Mouse (Mus musculus): Measurements from ENCODE around the gene Fxyd3. TPM values are rescaled to one million over a fixed set of nuclear protein-coding genes. Genes with fewer than 3 reads are reported as not detected.

The Fxyd3 gene
- polyA plus RNA-seq, 1 experiment from 2014 or later, result 0.66 TPM

GRCm38 (mm10) chr7:31049846-31050281 lies 26.6 kb downstream of the Fxyd3 start:
- 2% methylated on average over 12 of the region's 15 CpGs for WGBS

DNA sequence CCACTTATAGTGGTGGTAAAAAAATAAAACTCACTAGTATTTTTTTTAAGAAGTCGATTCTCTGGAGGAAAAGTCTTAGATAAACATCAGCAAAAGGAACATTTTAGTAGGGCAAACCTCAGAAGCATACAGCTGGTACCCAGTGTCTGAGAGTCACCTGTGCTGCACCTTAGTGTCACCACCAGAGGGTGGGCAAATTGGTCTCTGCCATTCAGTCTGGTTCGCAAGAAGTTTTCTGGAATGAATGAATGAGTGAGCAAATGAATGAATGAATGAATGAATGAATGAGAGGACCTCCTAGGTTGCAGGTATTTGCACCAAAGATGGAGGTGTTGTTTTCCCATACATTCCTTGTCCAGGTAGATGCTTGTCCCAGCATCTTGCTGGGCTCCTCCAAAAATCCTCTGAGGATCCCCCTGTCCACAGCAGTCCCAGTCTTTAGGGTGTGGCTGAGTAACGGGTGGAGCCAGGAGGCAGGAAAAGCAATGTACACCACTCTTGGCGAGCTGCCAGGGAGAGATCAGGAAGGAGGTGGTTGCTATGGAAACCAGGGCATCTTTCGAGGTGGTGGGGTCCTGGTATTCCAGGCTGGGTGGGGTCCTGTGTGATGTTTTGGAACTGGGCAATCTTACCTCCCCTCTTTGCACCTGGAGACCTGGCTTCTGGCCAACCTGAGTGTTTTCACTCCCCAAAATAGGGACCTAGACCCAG lies 27.2 kb downstream of the Fxyd3 start:
- peak; percentile 7; the same call in 1 of the 2 replicates for ATAC-seq (ENCODE audit: low FRiP score)
- WGBS, result 20% methylated on average over 5 of the region's 5 CpGs
- peaks cover 45% of the 10 kb centered on the region for H3K27me3 ChIP-seq (ENCODE audit: control insufficient read depth, insufficient read depth, low read length)

More at GRCm38 (mm10) chr7:31049846-31050281, 26.6 kb downstream of the Fxyd3 start:
- H3K27me3 ChIP-seq (ENCODE audit: control insufficient read depth, insufficient read depth, low read length), result peaks cover 45% of the 10 kb centered on the region
- no peak for DNase-seq (ENCODE audit: low spot score)
- peak; percentile 61 for ATAC-seq (ENCODE audit: low FRiP score)
- peak overlapping the region; percentile 62 for H3K9ac ChIP-seq
- no peaks in the 10 kb centered on the region for H3K9me3 ChIP-seq (ENCODE audit: control insufficient read depth, low read length)
- H3K36me3 ChIP-seq (replicated peaks; ENCODE audit: control insufficient read depth, insufficient read depth), result no peaks in the 10 kb centered on the region
- peak overlapping the region; percentile 54 for H3K27ac ChIP-seq
- peaks cover 38% of the 10 kb centered on the region for H3K4me1 ChIP-seq (replicated peaks; ENCODE audit: control insufficient read depth, insufficient read depth, low read length)
- peak overlapping the region; percentile 56 for H3K4me2 ChIP-seq (replicated peaks)
- peak overlapping the region; percentile 40 for H3K4me3 ChIP-seq (replicated peaks; ENCODE audit: low read length)

GRCm38 (mm10) chr7:31042431-31042910 lies 34.0 kb downstream of the Fxyd3 start, which contains the start of gene Fxyd5:
Fxyd5 (minus strand) TSS chr7:31042481.
- H3K4me1 ChIP-seq (replicated peaks; ENCODE audit: control insufficient read depth, insufficient read depth, low read length), result no peaks in the 10 kb centered on the region
- no peaks in the 10 kb centered on the region for H3K9me3 ChIP-seq (ENCODE audit: control insufficient read depth, low read length)
- no peaks in the 10 kb centered on the region for H3K36me3 ChIP-seq (replicated peaks; ENCODE audit: control insufficient read depth, insufficient read depth)
- no peak within 1 kb of the TSS for H3K9ac ChIP-seq
- H3K4me2 ChIP-seq (replicated peaks), result peak within 1 kb of the TSS; percentile 32
- ATAC-seq (ENCODE audit: low FRiP score) (no peak), DNase-seq (ENCODE audit: low spot score) (no peak)
- no peak within 1 kb of the TSS for H3K27ac ChIP-seq
- H3K4me3 ChIP-seq (replicated peaks; ENCODE audit: low read length), result no peak within 1 kb of the TSS
- WGBS, result 39% methylated on average over 10 of the region's 10 CpGs
- peaks cover 49% of the 10 kb centered on the region for H3K27me3 ChIP-seq (ENCODE audit: control insufficient read depth, insufficient read depth, low read length)

More for the DNA sequence above, 27.2 kb downstream of the Fxyd3 start:
- Histone ChIP-seq H3K9ac (peak overlapping the region; percentile 62), H3K9me3 (ENCODE audit: control insufficient read depth, low read length) (no peaks in the 10 kb centered on the region), H3K4me3 (replicated peaks; ENCODE audit: low read length) (peak overlapping the region; percentile 40), H3K4me2 (replicated peaks) (peak overlapping the region; percentile 56), H3K27ac (peak overlapping the region; percentile 54), H3K4me1 (replicated peaks; ENCODE audit: control insufficient read depth, insufficient read depth, low read length) (peaks cover 38% of the 10 kb centered on the region), H3K36me3 (replicated peaks; ENCODE audit: control insufficient read depth, insufficient read depth) (no peaks in the 10 kb centered on the region)
- peak; percentile 76 for DNase-seq (ENCODE audit: low spot score)

- H3K9ac ChIP-seq, result no peak overlapping the region
- no peak for ATAC-seq (ENCODE audit: low FRiP score)
- WGBS, result 3% methylated on average over 28 of the region's 28 CpGs
- no peak overlapping the region for H3K4me3 ChIP-seq (replicated peaks; ENCODE audit: low read length)
- no peaks in the 10 kb centered on the region for H3K36me3 ChIP-seq (replicated peaks; ENCODE audit: control insufficient read depth, insufficient read depth)
- H3K4me2 ChIP-seq (replicated peaks), result peak overlapping the region; percentile 32
- no peaks in the 10 kb centered on the region for H3K4me1 ChIP-seq (replicated peaks; ENCODE audit: control insufficient read depth, insufficient read depth, low read length)
- no peaks in the 10 kb centered on the region for H3K9me3 ChIP-seq (ENCODE audit: control insufficient read depth, low read length)
- no peak overlapping the region for H3K27ac ChIP-seq
- DNase-seq (ENCODE audit: low spot score), result no peak
- peaks cover 49% of the 10 kb centered on the region for H3K27me3 ChIP-seq (ENCODE audit: control insufficient read depth, insufficient read depth, low read length)
These were observed 34.7 kb downstream of the Fxyd3 start for GRCm38 (mm10) chr7:31041662-31042315.

DNA sequence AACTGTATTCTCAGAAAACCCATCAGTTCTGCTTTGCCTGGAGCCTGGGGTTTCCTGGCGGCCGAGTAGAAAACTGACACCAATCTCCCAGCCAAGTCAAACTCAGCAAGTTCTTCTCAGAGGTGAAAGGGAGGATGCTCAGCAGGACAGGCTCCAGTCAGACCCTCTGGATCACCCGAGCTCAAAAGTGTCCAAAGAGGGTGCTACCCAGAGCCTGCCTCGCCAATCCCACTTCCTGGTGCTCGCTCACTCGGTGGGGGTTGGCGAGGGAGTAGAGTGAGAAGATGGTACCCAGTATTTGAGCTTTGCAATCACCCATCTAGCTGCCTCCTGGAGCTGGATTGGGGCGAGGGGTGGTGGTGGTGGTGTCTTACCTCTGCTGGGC lies 35.5 kb downstream of the Fxyd3 start:
- Histone ChIP-seq H3K9ac (no peak overlapping the region), H3K4me3 (replicated peaks; ENCODE audit: low read length) (no peak overlapping the region), H3K36me3 (replicated peaks; ENCODE audit: control insufficient read depth, insufficient read depth) (no peaks in the 10 kb centered on the region), H3K27ac (no peak overlapping the region), H3K27me3 (ENCODE audit: control insufficient read depth, insufficient read depth, low read length) (peaks cover 49% of the 10 kb centered on the region), H3K9me3 (ENCODE audit: control insufficient read depth, low read length) (no peaks in the 10 kb centered on the region), H3K4me2 (replicated peaks) (no peak overlapping the region), H3K4me1 (replicated peaks; ENCODE audit: control insufficient read depth, insufficient read depth, low read length) (no peaks in the 10 kb centered on the region)
- 33% methylated on average over 8 of the region's 8 CpGs for WGBS
- DNase-seq (ENCODE audit: low spot score) (no peak), ATAC-seq (ENCODE audit: low FRiP score) (no peak)

- H3K4me2 ChIP-seq (replicated peaks), result no peak overlapping the region
- DNase-seq (ENCODE audit: low spot score) (no peak), ATAC-seq (ENCODE audit: low FRiP score) (no peak)
- no peak overlapping the region for H3K4me3 ChIP-seq (replicated peaks; ENCODE audit: low read length)
- no peak overlapping the region for H3K27ac ChIP-seq
- H3K9ac ChIP-seq, result no peak overlapping the region
- peaks cover 48% of the 10 kb centered on the region for H3K27me3 ChIP-seq (ENCODE audit: control insufficient read depth, insufficient read depth, low read length)
- 80% methylated on average over 12 of the region's 12 CpGs for WGBS
- no peaks in the 10 kb centered on the region for H3K9me3 ChIP-seq (ENCODE audit: control insufficient read depth, low read length)
- H3K4me1 ChIP-seq (replicated peaks; ENCODE audit: control insufficient read depth, insufficient read depth, low read length), result no peaks in the 10 kb centered on the region
- H3K36me3 ChIP-seq (replicated peaks; ENCODE audit: control insufficient read depth, insufficient read depth), result no peaks in the 10 kb centered on the region
These were observed 36.1 kb downstream of the Fxyd3 start for GRCm38 (mm10) chr7:31040281-31041022.

- DNase-seq (ENCODE audit: low spot score) (no peak), ATAC-seq (ENCODE audit: low FRiP score) (no peak)
- Histone ChIP-seq H3K27ac (no peak overlapping the region), H3K9ac (no peak overlapping the region), H3K27me3 (ENCODE audit: control insufficient read depth, insufficient read depth, low read length) (peaks cover 35% of the 10 kb centered on the region), H3K9me3 (ENCODE audit: control insufficient read depth, low read length) (no peaks in the 10 kb centered on the region), H3K4me3 (replicated peaks; ENCODE audit: low read length) (no peak overlapping the region), H3K4me2 (replicated peaks) (no peak overlapping the region), H3K4me1 (replicated peaks; ENCODE audit: control insufficient read depth, insufficient read depth, low read length) (no peaks in the 10 kb centered on the region), H3K36me3 (replicated peaks; ENCODE audit: control insufficient read depth, insufficient read depth) (no peaks in the 10 kb centered on the region)
- 89% methylated on average over 4 of the region's 4 CpGs for WGBS
These were observed 37.5 kb downstream of the Fxyd3 start for GRCm38 (mm10) chr7:31039011-31039410.

DNA sequence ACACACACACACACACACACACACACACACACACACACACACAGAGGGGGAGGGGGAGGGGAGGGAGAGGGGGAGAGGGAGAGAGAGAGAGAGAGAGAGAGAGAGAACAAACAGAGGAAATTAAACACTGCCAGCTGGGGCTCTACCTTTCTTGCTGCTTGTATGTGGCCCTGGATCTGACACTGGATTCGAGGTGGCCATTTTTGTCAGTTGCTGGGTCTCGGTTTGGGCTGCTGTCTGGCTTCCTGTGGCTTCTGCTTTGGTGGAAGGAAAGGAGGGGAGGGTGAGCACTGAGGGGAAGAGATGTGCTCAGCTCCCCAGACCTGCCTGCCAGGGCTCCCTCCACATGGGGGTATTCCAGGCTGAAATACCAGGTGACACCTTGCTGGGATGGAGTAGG lies 38.8 kb downstream of the Fxyd3 start:
- no peaks in the 10 kb centered on the region for H3K4me1 ChIP-seq (replicated peaks; ENCODE audit: control insufficient read depth, insufficient read depth, low read length)
- H3K36me3 ChIP-seq (replicated peaks; ENCODE audit: control insufficient read depth, insufficient read depth), result no peaks in the 10 kb centered on the region
- ATAC-seq (ENCODE audit: low FRiP score), result no peak
- no peak overlapping the region for H3K4me3 ChIP-seq (replicated peaks; ENCODE audit: low read length)
- 74% methylated on average over 2 of the region's 2 CpGs for WGBS
- H3K4me2 ChIP-seq (replicated peaks), result no peak overlapping the region
- no peak for DNase-seq (ENCODE audit: low spot score)
- H3K27me3 ChIP-seq (ENCODE audit: control insufficient read depth, insufficient read depth, low read length), result peaks cover 25% of the 10 kb centered on the region
- no peak overlapping the region for H3K9ac ChIP-seq
- H3K27ac ChIP-seq, result no peak overlapping the region
- H3K9me3 ChIP-seq (ENCODE audit: control insufficient read depth, low read length), result no peaks in the 10 kb centered on the region

- no peak for ATAC-seq (ENCODE audit: low FRiP score)
- no peak overlapping the region for H3K4me3 ChIP-seq (replicated peaks; ENCODE audit: low read length)
- no peaks in the 10 kb centered on the region for H3K4me1 ChIP-seq (replicated peaks; ENCODE audit: control insufficient read depth, insufficient read depth, low read length)
- no peak overlapping the region for H3K9ac ChIP-seq
- no peak overlapping the region for H3K27ac ChIP-seq
- no peak overlapping the region for H3K4me2 ChIP-seq (replicated peaks)
- no peak for DNase-seq (ENCODE audit: low spot score)
- H3K9me3 ChIP-seq (ENCODE audit: control insufficient read depth, low read length), result no peaks in the 10 kb centered on the region
- 90% methylated on average over 7 of the region's 7 CpGs for WGBS
- H3K36me3 ChIP-seq (replicated peaks; ENCODE audit: control insufficient read depth, insufficient read depth), result no peaks in the 10 kb centered on the region
- H3K27me3 ChIP-seq (ENCODE audit: control insufficient read depth, insufficient read depth, low read length), result peaks cover 18% of the 10 kb centered on the region
These were observed 39.6 kb downstream of the Fxyd3 start for GRCm38 (mm10) chr7:31036917-31037316.

Data from hindbrain, embryonic 14.5 days (tissue).